16 mouse cellular contexts compared by ENCODE assay signal in genomic region chr3:65663176-65663575, GRCm38 (mm10). TPM values are rescaled to one million over a fixed set of nuclear protein-coding genes. Genes with fewer than 3 reads are reported as not detected.
A peak's percentile ranks its signal among the peaks of the same experiment; 100 is the strongest.
DNase-seq lines count a peak whose midpoint lies in the region; ATAC-seq and TF ChIP-seq lines count a peak whose summit lies in the region.
"Had no signal": no experiment of that assay in that cellular context is flagged by ENCODE, and none has a peak within 500 bp of the region (broad histone marks: within the 10 kb centered on the region; RNA-seq: fewer than 3 reads in every experiment).

No protein-coding gene starts in this region.

- no peak overlapping the region for H3K4me3 ChIP-seq in liver, adult 2 months (ENCODE audit: insufficient read depth, low read depth, low read length)
- no peak overlapping the region for H3K4me3 ChIP-seq in liver, embryonic 11.5 days (ENCODE audit: low read depth, low read length)
- H3K4me3 ChIP-seq: forebrain, embryonic 12.5 days; midbrain, embryonic 12.5 days; stomach, embryonic 15.5 days had no signal

- ATAC-seq in liver, embryonic 11.5 days (replicated peaks; ENCODE audit: low FRiP score) = no peak
- ATAC-seq: intestine, embryonic 16.5 days had no signal

- H3K36me3 ChIP-seq in liver, adult 2 months (ENCODE audit: control insufficient read depth, insufficient read depth, low read length) = no peaks in the 10 kb centered on the region
- H3K36me3 ChIP-seq in liver, embryonic 11.5 days (ENCODE audit: control insufficient read depth, insufficient read depth, low read length) = no peaks in the 10 kb centered on the region
- H3K36me3 ChIP-seq: forebrain, embryonic 12.5 days; midbrain, embryonic 12.5 days; stomach, embryonic 15.5 days had no signal

- no peak for TF ChIP-seq CTCF in liver, adult 2 months (IDR thresholded peaks at IDR 0.05; ENCODE audit: low read depth, low read length)

- no peaks in the 10 kb centered on the region for H3K27me3 ChIP-seq in liver, adult 2 months (ENCODE audit: control insufficient read depth, insufficient read depth, low read length)
- peaks cover 5% of the 10 kb centered on the region for H3K27me3 ChIP-seq in liver, embryonic 11.5 days (replicated peaks; ENCODE audit: control insufficient read depth, insufficient read depth, low read length)
- H3K27me3 ChIP-seq: stomach, embryonic 15.5 days had no signal

- peaks cover 4% of the 10 kb centered on the region; the same call in 1 of the 2 replicates for H3K4me1 ChIP-seq in liver, adult 2 months (ENCODE audit: control insufficient read depth, insufficient read depth, low read length)
- H3K4me1 ChIP-seq in liver, embryonic 11.5 days (replicated peaks; ENCODE audit: control insufficient read depth, insufficient read depth, low read length) = no peaks in the 10 kb centered on the region; the same call in none of the 2 replicates
- H3K4me1 ChIP-seq: stomach, embryonic 15.5 days had no signal

- no peak overlapping the region for H3K9ac ChIP-seq in liver, adult 2 months (ENCODE audit: low read depth, low read length)
- no peak overlapping the region for H3K9ac ChIP-seq in liver, embryonic 11.5 days (ENCODE audit: low read depth, low read length)
- H3K9ac ChIP-seq: forebrain, embryonic 12.5 days; liver, embryonic 14.5 days; midbrain, embryonic 12.5 days; stomach, embryonic 15.5 days had no signal

- no peak overlapping the region for H3K4me2 ChIP-seq in liver, embryonic 11.5 days
- H3K4me2 ChIP-seq: forebrain, embryonic 12.5 days; midbrain, embryonic 12.5 days; stomach, embryonic 15.5 days had no signal

- WGBS in liver, adult 2 months = 23% methylated on average over 11 of the region's 11 CpGs
- 56% methylated on average over 11 of the region's 11 CpGs for WGBS in liver, embryonic 11.5 days

- TF ChIP-seq POLR2A in liver, adult 2 months (IDR thresholded peaks at IDR 0.05; ENCODE audit: extremely low read depth, insufficient read depth, low read length) = no peak

- DNase-seq in liver, adult 2 months (ENCODE audit: extremely low read depth, low read depth, low spot score) = peak; percentile 98
- DNase-seq in liver, embryonic 11.5 days (ENCODE audit: low spot score) = no peak
- DNase-seq in CD8-positive naive resting alpha-beta T cell, adult 2 months (ENCODE audit: low read depth in 2 of 2, low spot score in 2 of 2) = peak; percentile 41 to 52
- peak; percentile 91 for DNase-seq in fibroblast of lung, adult 2 months (ENCODE audit: low read depth)
- peak; percentile 84 for DNase-seq in thymus, postnatal 0 days (ENCODE audit: low spot score)
- no peak for DNase-seq in adipocyte (ENCODE audit: low spot score)
- no peak for DNase-seq in gastrocnemius, adult 8-10 months (ENCODE audit: low spot score in 2 of 2)
- DNase-seq: cerebellum, adult 18-20 months; embryo, embryonic 11 days; gastrocnemius, postnatal 36 days; kidney, postnatal 14 days had no signal

- no peak overlapping the region for H3K27ac ChIP-seq in liver, adult 2 months (replicated peaks; ENCODE audit: insufficient read depth, low read depth, low read length)
- H3K27ac ChIP-seq in liver, embryonic 11.5 days (ENCODE audit: low read depth, low read length) = no peak overlapping the region
- H3K27ac ChIP-seq: forebrain, embryonic 12.5 days; liver, embryonic 14.5 days; midbrain, embryonic 12.5 days; stomach, embryonic 15.5 days had no signal

- H3K9me3 ChIP-seq in liver, embryonic 11.5 days (ENCODE audit: control insufficient read depth, low read length) = no peaks in the 10 kb centered on the region
- H3K9me3 ChIP-seq: forebrain, embryonic 12.5 days; midbrain, embryonic 12.5 days; stomach, embryonic 15.5 days had no signal

- H3K79me2 ChIP-seq in liver, adult 2 months (ENCODE audit: control insufficient read depth, insufficient read depth, low read length) = no peaks in the 10 kb centered on the region

RNA-seq across cellular contexts. Expression of gene Lekr1, which starts 2.9 kb away (rescaled TPM):
- total RNA-seq in liver, adult 2 months (2014; rRNA removed) = 0.09 and 0.34 TPM in 2 replicates
- polyA plus RNA-seq in liver, adult 2 months (2012; rRNA removed) = not detected in 2 replicates
- 3.7 and 4.8 TPM in 2 replicates for polyA plus RNA-seq in liver, embryonic 11.5 days (2014; fragmentation: Nextera tagmentation; extraction: Ambion mirVana)
- 4.5 and 5.2 TPM in 2 replicates for polyA plus RNA-seq in thymus, postnatal 0 days (2015; fragmentation: Nextera tagmentation; extraction: Ambion mirVana)
- under 1 TPM; 0.19 to 0.62 (median 0.27) TPM for total RNA-seq in gastrocnemius, adult 8-10 months (2022)

Comparison
In these comparisons a context has a peak if more than half of its experiments do, and no peak if none do; other contexts are left out.
1. DNase-seq: peak in liver, adult 2 months (single experiment), CD8-positive naive resting alpha-beta T cell, adult 2 months (2 of 2), fibroblast of lung, adult 2 months (single experiment) and thymus, postnatal 0 days (single experiment); none in liver, embryonic 11.5 days (single experiment), adipocyte (single experiment) and gastrocnemius, adult 8-10 months (0 of 2).